ENCODE assay signal across 22 mouse cellular contexts in genomic region chr9:22466212-22466611, GRCm38 (mm10). TPM values are rescaled to one million over a fixed set of nuclear protein-coding genes. Genes with fewer than 3 reads are reported as not detected.
"Had no signal": no experiment of that assay in that cellular context is flagged by ENCODE, and none has a peak within 500 bp of the region (broad histone marks: within the 10 kb centered on the region; RNA-seq: fewer than 3 reads in every experiment).

No protein-coding gene starts in this region.

- H3K9me3 ChIP-seq: liver, embryonic 15.5 days; megakaryocyte, embryonic 14.5 days; midbrain, embryonic 13.5 days; neural tube, embryonic 12.5 days; stomach, embryonic 15.5 days had no signal

- H3K9ac ChIP-seq: liver, embryonic 15.5 days; liver, postnatal 0 days; lung, embryonic 14.5 days; midbrain, embryonic 13.5 days; neural tube, embryonic 12.5 days; stomach, embryonic 15.5 days had no signal

- H3K27me3 ChIP-seq: liver, embryonic 15.5 days; megakaryocyte, embryonic 14.5 days; midbrain, embryonic 13.5 days; neural tube, embryonic 12.5 days; stomach, embryonic 15.5 days had no signal

- ATAC-seq: liver, postnatal 0 days; midbrain, embryonic 13.5 days had no signal

- H3K4me1 ChIP-seq: neural tube, embryonic 12.5 days; stomach, embryonic 15.5 days had no signal

- DNase-seq: liver, postnatal 0 days; lung, embryonic 14.5 days; lung, postnatal 10 days; lung, postnatal 4 days; right cerebral cortex, postnatal 14 days; thymus, adult 2 months; thymus, postnatal 25 days; thymus, postnatal 4 days had no signal

- H3K27ac ChIP-seq: liver, embryonic 15.5 days; midbrain, embryonic 13.5 days; neural tube, embryonic 12.5 days; stomach, embryonic 15.5 days; stomach, postnatal 0 days had no signal

- H3K4me3 ChIP-seq: liver, embryonic 15.5 days; neural tube, embryonic 12.5 days; stomach, embryonic 15.5 days had no signal

- H3K4me2 ChIP-seq: stomach, embryonic 15.5 days had no signal

RNA-seq across cellular contexts. Expression of gene Gm17545, which starts 12.1 kb away (rescaled TPM):
- total RNA-seq: midbrain, postnatal 0 days; monocyte, adult 5-6 weeks; neutrophil, adult 5-6 weeks had no signal
- polyA plus RNA-seq: liver, embryonic 15.5 days; liver, postnatal 0 days; lung, embryonic 14.5 days; lung, embryonic 16.5 days; midbrain, embryonic 13.5 days; midbrain, postnatal 0 days; neural tube, embryonic 12.5 days; neural tube, embryonic 14.5 days; spleen, adult 2 months; stomach, embryonic 15.5 days; stomach, postnatal 0 days; testis, adult 2 months; thymus, adult 2 months; urinary bladder, adult 2 months had no signal

RNA-seq across cellular contexts. Expression of gene 9530077C05Rik, which starts 54.9 kb away (rescaled TPM):
- total RNA-seq: monocyte, adult 5-6 weeks had no signal
